Mouse (Mus musculus) small intestine, adult 2 months (tissue): ENCODE data around the gene Cpsf2.

ENCODE experiments used
- CTCF ChIP-seq: fragments of 200-500 bp; IDR thresholded peaks from 2 replicates; pipeline ENCODE4 v1.5.1; 2012; ENCODE audit warnings: low read depth, mild to moderate bottlenecking, control low read depth, inconsistent platforms, low read length, moderate library complexity, mixed read lengths; ENCODE audit not compliant: insufficient replicate concordance, insufficient read length; ENCODE audit errors: extremely low read depth
- POLR2A ChIP-seq: fragments of 200-500 bp; IDR thresholded peaks from 2 replicates; pipeline ENCODE4 v1.6.1; 2012; ENCODE audit warnings: low read depth, mild to moderate bottlenecking, control low read depth, inconsistent platforms, low read length, moderate library complexity

- no peak for TF ChIP-seq CTCF
- no peak for TF ChIP-seq POLR2A
Observed at GRCm38 (mm10) chr12:102054155-102054554, 78.4 kb downstream of the Cpsf2 start.
